Mouse (Mus musculus): ENCODE data around the gene Tm7sf3. TPM values are rescaled to one million over a fixed set of nuclear protein-coding genes. Genes with fewer than 3 reads are reported as not detected.

Gene Tm7sf3
- polyA plus RNA-seq (2014; fragmentation: Nextera tagmentation; extraction: Ambion mirVana): 28.5 and 29.0 TPM in 2 replicates

DNA sequence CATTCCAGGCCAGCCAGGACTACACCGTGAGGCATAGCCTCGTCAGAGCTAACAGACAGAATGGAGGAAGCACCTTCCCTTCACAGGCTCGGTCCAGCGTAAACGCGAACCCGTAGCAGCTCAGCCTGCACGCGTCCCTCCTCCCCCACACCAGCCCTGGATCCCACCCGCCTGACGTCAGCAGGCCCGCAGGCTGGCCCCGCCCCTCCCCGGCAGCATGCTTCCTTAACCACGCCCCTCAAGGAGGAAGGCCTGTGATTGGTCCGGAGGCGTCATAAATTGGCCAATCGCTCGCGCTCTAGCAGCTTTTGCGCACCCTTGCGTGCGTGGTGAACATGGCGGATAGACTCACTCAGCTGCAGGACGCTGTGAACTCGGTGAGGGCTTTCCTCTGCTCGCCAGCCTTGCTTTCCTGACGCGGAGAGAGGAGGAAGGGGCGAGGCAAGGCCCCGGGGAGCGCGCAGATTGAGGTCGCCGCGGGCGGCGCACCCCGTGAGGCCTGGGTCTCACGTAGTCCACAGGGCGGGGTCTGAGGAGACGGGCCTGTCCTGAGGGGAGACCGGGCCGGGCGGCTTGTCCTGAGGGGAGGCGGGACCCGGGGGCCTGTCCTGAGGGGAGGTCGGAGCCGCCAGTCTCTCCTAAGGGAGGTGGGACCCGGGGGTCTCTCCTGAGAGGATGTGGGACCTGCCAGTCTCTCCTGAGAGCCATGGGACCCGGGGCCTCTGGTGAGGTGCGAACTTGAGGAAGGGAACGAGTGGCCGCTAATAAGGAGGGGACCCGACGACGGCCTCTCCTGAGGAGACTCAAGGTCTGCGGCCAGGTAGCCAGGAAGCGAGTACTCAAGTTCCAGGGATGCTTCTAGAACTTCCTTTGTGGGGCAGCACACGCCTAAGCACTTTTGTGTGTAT lies at the start of gene Tm7sf3, which contains the start of gene Med21:
Gene Tm7sf3, minus strand, starts transcription at position 549 of the 908 bp plus-strand sequence.
Gene Med21, plus strand, starts transcription at position 272 of the 908 bp plus-strand sequence.
- peak; percentile 98 for DNase-seq (ENCODE audit: low spot score)
- WGBS: under 1% methylated on average over 59 of the region's 60 CpGs
- H3K9me3 ChIP-seq (ENCODE audit: control insufficient read depth, low read length): no peaks in the 10 kb centered on the region
- peak within 1 kb of the TSS; percentile 76 for H3K4me3 ChIP-seq (ENCODE audit: low read depth, low read length)
- peak within 1 kb of the TSS; percentile 87 for H3K4me2 ChIP-seq (ENCODE audit: low read length)
- H3K27me3 ChIP-seq (replicated peaks; ENCODE audit: control insufficient read depth, insufficient read depth, low read length): no peaks in the 10 kb centered on the region
- H3K4me1 ChIP-seq (replicated peaks; ENCODE audit: control insufficient read depth, insufficient read depth, low read length): peaks cover 8% of the 10 kb centered on the region
- H3K27ac ChIP-seq (ENCODE audit: low read depth): peak within 1 kb of the TSS; percentile 90
- peak; percentile 97 for ATAC-seq (replicated peaks; ENCODE audit: low FRiP score, low TSS enrichment, low read depth)
- H3K36me3 ChIP-seq (ENCODE audit: control insufficient read depth, insufficient read depth, low read length): no peaks in the 10 kb centered on the region
- peak within 1 kb of the TSS; percentile 86 for H3K9ac ChIP-seq (ENCODE audit: low read length)

DNA sequence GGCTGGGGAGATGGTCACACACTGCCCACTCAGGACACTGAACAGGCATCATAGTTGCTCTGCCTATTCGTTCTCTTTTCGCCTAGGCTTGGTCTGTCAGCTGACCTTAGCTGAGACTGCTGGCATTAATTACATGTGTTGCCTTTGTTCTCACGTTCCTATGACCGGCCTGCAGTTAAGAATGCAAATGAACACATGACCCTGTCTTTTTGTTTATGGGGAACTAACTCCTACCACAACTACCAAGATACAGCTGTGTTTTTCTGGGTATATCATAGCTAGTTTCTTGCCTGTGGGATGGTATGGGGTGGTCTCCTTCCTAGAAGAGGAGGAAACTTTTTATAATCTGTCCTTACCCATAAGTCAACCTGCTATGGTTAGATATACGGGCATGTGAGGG lies 46.2 kb upstream of the Tm7sf3 start:
- Histone ChIP-seq H3K4me1 (replicated peaks; ENCODE audit: control insufficient read depth, insufficient read depth, low read length) (0 out of 2 replicates have a peak, but pooled peaks cover 2% of the 10 kb centered on the region), H3K36me3 (ENCODE audit: control insufficient read depth, insufficient read depth, low read length) (no peaks in the 10 kb centered on the region), H3K4me3 (ENCODE audit: low read depth, low read length) (no peak overlapping the region), H3K27ac (ENCODE audit: low read depth) (no peak overlapping the region), H3K27me3 (replicated peaks; ENCODE audit: control insufficient read depth, insufficient read depth, low read length) (no peaks in the 10 kb centered on the region), H3K9ac (ENCODE audit: low read length) (no peak overlapping the region), H3K9me3 (ENCODE audit: control insufficient read depth, low read length) (no peaks in the 10 kb centered on the region), H3K4me2 (ENCODE audit: low read length) (no peak overlapping the region)
- DNase-seq (ENCODE audit: low spot score) (no peak), ATAC-seq (replicated peaks; ENCODE audit: low FRiP score, low TSS enrichment, low read depth) (no peak)
- 91% methylated on average over 5 of the region's 5 CpGs for WGBS

- ATAC-seq (replicated peaks; ENCODE audit: low FRiP score, low TSS enrichment, low read depth): no peak
- WGBS: 89% methylated on average over 7 of the region's 7 CpGs
Observed at GRCm38 (mm10) chr6:146688010-146688409, 45.4 kb upstream of the Tm7sf3 start.

DNA sequence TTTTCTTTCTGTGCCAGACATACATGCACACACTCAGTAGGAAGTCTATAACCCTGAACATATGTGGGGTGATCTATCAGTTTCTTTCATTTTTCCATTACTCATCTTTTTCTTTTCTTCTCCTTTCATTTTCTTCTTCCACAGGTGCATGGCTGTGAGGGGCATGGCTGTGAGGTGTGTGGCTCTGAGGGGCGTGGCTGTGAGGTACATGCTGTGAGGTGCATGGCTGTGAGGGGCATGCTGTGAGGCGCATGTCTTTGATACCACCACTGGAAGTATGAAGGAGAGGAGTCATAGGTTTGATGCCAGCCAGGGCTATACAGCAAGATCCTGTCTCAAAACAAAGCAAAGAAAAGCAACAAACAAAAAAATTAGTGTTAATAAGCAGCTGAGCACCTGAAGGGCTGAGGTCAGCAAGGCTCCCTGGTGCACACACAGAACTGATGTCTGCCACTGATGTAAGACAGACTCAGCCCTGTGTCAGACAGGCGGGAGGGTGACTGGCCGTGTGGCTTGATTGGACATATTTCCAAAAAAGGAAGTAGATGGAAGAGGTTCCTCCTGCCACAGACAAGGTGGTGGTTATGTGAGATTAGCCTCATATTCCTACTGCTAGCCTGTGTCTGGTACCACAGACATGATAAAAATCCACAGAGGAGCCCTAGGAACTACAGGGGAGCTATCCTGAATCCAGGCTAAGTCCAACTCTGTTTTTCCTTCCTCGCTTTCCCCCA lies 44.0 kb upstream of the Tm7sf3 start:
- Histone ChIP-seq H3K4me2 (ENCODE audit: low read length) (no peak overlapping the region), H3K9ac (ENCODE audit: low read length) (no peak overlapping the region), H3K27ac (ENCODE audit: low read depth) (no peak overlapping the region)

More at GRCm38 (mm10) chr6:146688010-146688409, 45.4 kb upstream of the Tm7sf3 start:
- H3K4me3 ChIP-seq (ENCODE audit: low read depth, low read length): no peak overlapping the region
- DNase-seq (ENCODE audit: low spot score): no peak
- 0 out of 2 replicates have a peak, but pooled peaks cover 2% of the 10 kb centered on the region for H3K4me1 ChIP-seq (replicated peaks; ENCODE audit: control insufficient read depth, insufficient read depth, low read length)
- H3K27me3 ChIP-seq (replicated peaks; ENCODE audit: control insufficient read depth, insufficient read depth, low read length): no peaks in the 10 kb centered on the region
- no peak overlapping the region for H3K4me2 ChIP-seq (ENCODE audit: low read length)
- H3K27ac ChIP-seq (ENCODE audit: low read depth): no peak overlapping the region
- no peaks in the 10 kb centered on the region for H3K36me3 ChIP-seq (ENCODE audit: control insufficient read depth, insufficient read depth, low read length)
- no peaks in the 10 kb centered on the region for H3K9me3 ChIP-seq (ENCODE audit: control insufficient read depth, low read length)
- H3K9ac ChIP-seq (ENCODE audit: low read length): no peak overlapping the region

DNA sequence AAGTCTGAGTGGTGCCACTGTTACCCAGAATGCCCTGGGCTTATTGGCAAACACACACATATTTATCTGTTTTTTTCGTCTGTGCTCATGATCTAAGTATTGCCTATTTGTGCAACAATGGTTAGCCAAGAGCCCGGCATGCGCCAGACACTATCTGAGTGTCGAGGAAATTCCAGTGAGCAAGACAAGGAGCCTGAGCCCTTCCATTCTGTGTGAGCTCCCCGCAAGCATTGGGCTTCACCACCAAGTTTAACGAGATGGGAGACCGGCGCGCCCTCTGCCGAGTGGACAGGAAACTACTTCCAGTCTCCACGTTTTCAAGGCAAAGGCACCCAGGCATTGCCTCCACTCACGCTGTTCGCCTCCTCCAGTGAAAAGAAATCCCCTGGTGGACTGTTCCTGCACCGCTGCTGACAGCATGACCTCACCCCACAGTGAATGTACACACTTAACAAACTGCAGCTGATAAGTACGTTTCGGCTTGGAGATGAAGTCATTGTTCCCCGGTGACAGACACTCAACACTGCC lies 43.2 kb upstream of the Tm7sf3 start:
- Histone ChIP-seq H3K27ac (ENCODE audit: low read depth) (no peak overlapping the region), H3K27me3 (replicated peaks; ENCODE audit: control insufficient read depth, insufficient read depth, low read length) (no peaks in the 10 kb centered on the region), H3K9ac (ENCODE audit: low read length) (no peak overlapping the region), H3K36me3 (ENCODE audit: control insufficient read depth, insufficient read depth, low read length) (no peaks in the 10 kb centered on the region), H3K4me3 (ENCODE audit: low read depth, low read length) (no peak overlapping the region), H3K9me3 (ENCODE audit: control insufficient read depth, low read length) (no peaks in the 10 kb centered on the region), H3K4me2 (ENCODE audit: low read length) (no peak overlapping the region), H3K4me1 (replicated peaks; ENCODE audit: control insufficient read depth, insufficient read depth, low read length) (0 out of 2 replicates have a peak, but pooled peaks cover 2% of the 10 kb centered on the region)
- 71% methylated on average over 17 of the region's 17 CpGs for WGBS
- ATAC-seq (replicated peaks; ENCODE audit: low FRiP score, low TSS enrichment, low read depth): peak; percentile 85
- peak; percentile 59 for DNase-seq (ENCODE audit: low spot score)

More for the DNA sequence above, 44.0 kb upstream of the Tm7sf3 start:
- ATAC-seq (replicated peaks; ENCODE audit: low FRiP score, low TSS enrichment, low read depth) (0 out of 2 replicates have a peak, but pooled peaks have one; percentile 50), DNase-seq (ENCODE audit: low spot score) (no peak)
- Histone ChIP-seq H3K4me3 (ENCODE audit: low read depth, low read length) (no peak overlapping the region), H3K27me3 (replicated peaks; ENCODE audit: control insufficient read depth, insufficient read depth, low read length) (no peaks in the 10 kb centered on the region), H3K36me3 (ENCODE audit: control insufficient read depth, insufficient read depth, low read length) (no peaks in the 10 kb centered on the region), H3K9me3 (ENCODE audit: control insufficient read depth, low read length) (no peaks in the 10 kb centered on the region), H3K4me1 (replicated peaks; ENCODE audit: control insufficient read depth, insufficient read depth, low read length) (0 out of 2 replicates have a peak, but pooled peaks cover 2% of the 10 kb centered on the region)
- WGBS: 64% methylated on average over 5 of the region's 5 CpGs

GRCm38 (mm10) chr6:146683881-146684280 lies 41.3 kb upstream of the Tm7sf3 start:
- no peak overlapping the region for H3K27ac ChIP-seq (ENCODE audit: low read depth)
- no peak for DNase-seq (ENCODE audit: low spot score)
- 68% methylated on average over 4 of the region's 4 CpGs for WGBS
- no peak overlapping the region for H3K4me2 ChIP-seq (ENCODE audit: low read length)
- no peaks in the 10 kb centered on the region for H3K36me3 ChIP-seq (ENCODE audit: control insufficient read depth, insufficient read depth, low read length)
- no peak overlapping the region for H3K4me3 ChIP-seq (ENCODE audit: low read depth, low read length)
- no peak overlapping the region for H3K9ac ChIP-seq (ENCODE audit: low read length)
- no peak for ATAC-seq (replicated peaks; ENCODE audit: low FRiP score, low TSS enrichment, low read depth)
- H3K27me3 ChIP-seq (replicated peaks; ENCODE audit: control insufficient read depth, insufficient read depth, low read length): no peaks in the 10 kb centered on the region
- peaks cover 8% of the 10 kb centered on the region; the same call in 1 of the 2 replicates for H3K9me3 ChIP-seq (ENCODE audit: control insufficient read depth, low read length)
- 0 out of 2 replicates have a peak, but pooled peaks cover 2% of the 10 kb centered on the region for H3K4me1 ChIP-seq (replicated peaks; ENCODE audit: control insufficient read depth, insufficient read depth, low read length)

GRCm38 (mm10) chr6:146678136-146679070 lies 35.8 kb upstream of the Tm7sf3 start:
- H3K27me3 ChIP-seq (replicated peaks; ENCODE audit: control insufficient read depth, insufficient read depth, low read length): no peaks in the 10 kb centered on the region
- no peak overlapping the region for H3K27ac ChIP-seq (ENCODE audit: low read depth)
- no peak overlapping the region for H3K9ac ChIP-seq (ENCODE audit: low read length)
- H3K36me3 ChIP-seq (ENCODE audit: control insufficient read depth, insufficient read depth, low read length): no peaks in the 10 kb centered on the region
- DNase-seq (ENCODE audit: low spot score): no peak
- H3K9me3 ChIP-seq (ENCODE audit: control insufficient read depth, low read length): peaks cover 8% of the 10 kb centered on the region; the same call in 1 of the 2 replicates
- no peak overlapping the region for H3K4me2 ChIP-seq (ENCODE audit: low read length)
- WGBS: 33% methylated on average over 10 of the region's 10 CpGs
- ATAC-seq (replicated peaks; ENCODE audit: low FRiP score, low TSS enrichment, low read depth): no peak
- H3K4me1 ChIP-seq (replicated peaks; ENCODE audit: control insufficient read depth, insufficient read depth, low read length): no peaks in the 10 kb centered on the region
- no peak overlapping the region for H3K4me3 ChIP-seq (ENCODE audit: low read depth, low read length)

Data from intestine, embryonic 14.5 days (tissue).